Mouse (Mus musculus): ENCODE results near the gene Pld6.

The Pld6 gene

GRCm38 (mm10) chr11:59803516-59803915 lies 16.1 kb upstream of the Pld6 start:
- Histone ChIP-seq H3K4me3 (replicated peaks; ENCODE audit: low read length) (no peak overlapping the region), H3K9me3 (ENCODE audit: low read length) (no peaks in the 10 kb centered on the region), H3K36me3 (ENCODE audit: insufficient read depth, low read length) (peaks cover 95% of the 10 kb centered on the region), H3K27me3 (ENCODE audit: insufficient read depth, low read length) (no peaks in the 10 kb centered on the region), H3K4me1 (replicated peaks; ENCODE audit: low read depth, low read length) (peaks cover 64% of the 10 kb centered on the region)
- TF ChIP-seq POU5F1 (IDR thresholded peaks at IDR 0.05; ENCODE audit: borderline replicate concordance, low read length) (no peak), NANOG (IDR thresholded peaks at IDR 0.05; ENCODE audit: borderline replicate concordance, low read length) (no peak), CTCF (conservative IDR thresholded peaks at IDR 0.05; ENCODE audit: low read length) (no peak)

- Histone ChIP-seq H3K9me3 (ENCODE audit: low read length) (no peaks in the 10 kb centered on the region), H3K27me3 (ENCODE audit: insufficient read depth, low read length) (no peaks in the 10 kb centered on the region), H3K4me1 (replicated peaks; ENCODE audit: low read depth, low read length) (peaks cover 47% of the 10 kb centered on the region), H3K4me3 (replicated peaks; ENCODE audit: low read length) (no peak overlapping the region), H3K36me3 (ENCODE audit: insufficient read depth, low read length) (peaks cover 99% of the 10 kb centered on the region)
- no peak for TF ChIP-seq CTCF (conservative IDR thresholded peaks at IDR 0.05; ENCODE audit: low read length)
- no peak for TF ChIP-seq NANOG (IDR thresholded peaks at IDR 0.05; ENCODE audit: borderline replicate concordance, low read length)
- TF ChIP-seq POU5F1 (IDR thresholded peaks at IDR 0.05; ENCODE audit: borderline replicate concordance, low read length), result no peak
Measured at GRCm38 (mm10) chr11:59801881-59802280, 14.4 kb upstream of the Pld6 start.

- H3K4me1 ChIP-seq (replicated peaks; ENCODE audit: low read depth, low read length), result peaks cover 36% of the 10 kb centered on the region
- H3K9me3 ChIP-seq (ENCODE audit: low read length), result no peaks in the 10 kb centered on the region
- peaks cover 97% of the 10 kb centered on the region for H3K36me3 ChIP-seq (ENCODE audit: insufficient read depth, low read length)
- no peaks in the 10 kb centered on the region for H3K27me3 ChIP-seq (ENCODE audit: insufficient read depth, low read length)
- TF ChIP-seq CTCF (conservative IDR thresholded peaks at IDR 0.05; ENCODE audit: low read length) (peak; percentile 43), NANOG (IDR thresholded peaks at IDR 0.05; ENCODE audit: borderline replicate concordance, low read length) (no peak)
- H3K4me3 ChIP-seq (replicated peaks; ENCODE audit: low read length), result no peak overlapping the region
Measured at GRCm38 (mm10) chr11:59800412-59800811, 13.0 kb upstream of the Pld6 start.

GRCm38 (mm10) chr11:59793390-59793789 lies 5.9 kb upstream of the Pld6 start:
- no peaks in the 10 kb centered on the region for H3K9me3 ChIP-seq (ENCODE audit: low read length)
- H3K36me3 ChIP-seq (ENCODE audit: insufficient read depth, low read length), result peaks cover 73% of the 10 kb centered on the region
- no peak overlapping the region for H3K4me3 ChIP-seq (replicated peaks; ENCODE audit: low read length)
- TF ChIP-seq POU5F1 (IDR thresholded peaks at IDR 0.05; ENCODE audit: borderline replicate concordance, low read length) (no peak), CTCF (conservative IDR thresholded peaks at IDR 0.05; ENCODE audit: low read length) (no peak), NANOG (IDR thresholded peaks at IDR 0.05; ENCODE audit: borderline replicate concordance, low read length) (no peak)
- H3K27me3 ChIP-seq (ENCODE audit: insufficient read depth, low read length), result no peaks in the 10 kb centered on the region
- H3K4me1 ChIP-seq (replicated peaks; ENCODE audit: low read depth, low read length), result peaks cover 20% of the 10 kb centered on the region

DNA sequence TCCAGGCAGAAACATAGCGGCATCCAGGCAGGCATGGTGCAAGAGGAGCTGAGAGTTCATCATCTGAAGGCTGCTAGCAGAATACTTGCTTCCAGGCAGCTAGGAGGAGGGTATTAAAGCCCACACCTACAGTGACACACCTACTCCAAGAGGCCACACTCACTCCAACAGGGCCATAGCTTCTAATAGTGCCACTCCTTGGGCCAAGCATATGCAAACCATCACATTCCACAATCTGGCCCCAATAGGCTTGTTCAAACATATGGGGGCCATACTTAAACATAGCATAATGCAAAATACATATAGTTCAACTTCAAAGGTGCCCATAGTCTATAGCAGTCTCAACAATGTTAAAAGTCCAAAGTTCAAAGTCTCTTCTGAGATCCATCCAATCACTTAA lies 1.9 kb upstream of the Pld6 start:
- H3K27me3 ChIP-seq (ENCODE audit: insufficient read depth, low read length), result peaks cover 10% of the 10 kb centered on the region
- TF ChIP-seq POU5F1 (IDR thresholded peaks at IDR 0.05; ENCODE audit: borderline replicate concordance, low read length), result no peak
- TF ChIP-seq NANOG (IDR thresholded peaks at IDR 0.05; ENCODE audit: borderline replicate concordance, low read length), result no peak
- no peak for TF ChIP-seq CTCF (conservative IDR thresholded peaks at IDR 0.05; ENCODE audit: low read length)
- H3K4me3 ChIP-seq (replicated peaks; ENCODE audit: low read length), result no peak overlapping the region
- peaks cover 45% of the 10 kb centered on the region for H3K36me3 ChIP-seq (ENCODE audit: insufficient read depth, low read length)
- peaks cover 21% of the 10 kb centered on the region for H3K4me1 ChIP-seq (replicated peaks; ENCODE audit: low read depth, low read length)
- H3K9me3 ChIP-seq (ENCODE audit: low read length), result no peaks in the 10 kb centered on the region

GRCm38 (mm10) chr11:59786444-59787198 lies 824 bp downstream of the Pld6 start:
- Histone ChIP-seq H3K9me3 (ENCODE audit: low read length) (no peaks in the 10 kb centered on the region), H3K4me3 (replicated peaks; ENCODE audit: low read length) (peak overlapping the region; percentile 85), H3K27me3 (ENCODE audit: insufficient read depth, low read length) (peaks cover 10% of the 10 kb centered on the region), H3K36me3 (ENCODE audit: insufficient read depth, low read length) (peaks cover 31% of the 10 kb centered on the region), H3K4me1 (replicated peaks; ENCODE audit: low read depth, low read length) (peaks cover 21% of the 10 kb centered on the region)
- TF ChIP-seq CTCF (conservative IDR thresholded peaks at IDR 0.05; ENCODE audit: low read length), result no peak
- TF ChIP-seq NANOG (IDR thresholded peaks at IDR 0.05; ENCODE audit: borderline replicate concordance, low read length), result no peak
- TF ChIP-seq POU5F1 (IDR thresholded peaks at IDR 0.05; ENCODE audit: borderline replicate concordance, low read length), result no peak

- TF ChIP-seq CTCF (conservative IDR thresholded peaks at IDR 0.05; ENCODE audit: low read length), result no peak
- TF ChIP-seq NANOG (IDR thresholded peaks at IDR 0.05; ENCODE audit: borderline replicate concordance, low read length), result no peak
- TF ChIP-seq POU5F1 (IDR thresholded peaks at IDR 0.05; ENCODE audit: borderline replicate concordance, low read length), result no peak
- H3K9me3 ChIP-seq (ENCODE audit: low read length), result no peaks in the 10 kb centered on the region
Measured at GRCm38 (mm10) chr11:59783591-59783990, 3.9 kb downstream of the Pld6 start.

DNA sequence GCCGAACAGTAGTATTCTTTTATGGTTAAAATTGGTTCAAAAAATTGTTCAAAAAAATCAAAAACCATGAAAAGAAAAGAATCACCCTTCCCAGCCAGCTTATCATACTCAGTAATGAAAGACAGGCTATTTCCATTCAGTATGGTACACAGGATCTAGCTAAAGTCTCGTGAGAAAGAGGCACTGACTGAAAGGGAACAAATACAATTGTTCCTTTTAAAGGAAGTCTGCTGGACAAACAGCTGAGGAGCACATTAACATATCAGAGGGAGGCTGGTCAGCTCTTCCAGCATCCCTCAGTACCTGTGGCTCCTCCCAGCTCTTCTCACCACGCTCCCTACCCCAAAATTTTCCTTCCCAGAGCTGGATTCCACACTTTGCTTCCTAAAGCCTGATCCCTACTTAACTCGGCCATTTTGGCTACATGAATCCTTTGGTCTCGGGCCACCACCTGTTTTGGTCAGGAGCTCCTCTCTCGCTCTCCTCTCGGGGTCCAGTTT lies 5.3 kb downstream of the Pld6 start:
- Histone ChIP-seq H3K9me3 (ENCODE audit: low read length) (no peaks in the 10 kb centered on the region), H3K4me3 (replicated peaks; ENCODE audit: low read length) (no peak overlapping the region), H3K27me3 (ENCODE audit: insufficient read depth, low read length) (peaks cover 10% of the 10 kb centered on the region), H3K36me3 (ENCODE audit: insufficient read depth, low read length) (peaks cover 28% of the 10 kb centered on the region), H3K4me1 (replicated peaks; ENCODE audit: low read depth, low read length) (peaks cover 32% of the 10 kb centered on the region)
- TF ChIP-seq CTCF (conservative IDR thresholded peaks at IDR 0.05; ENCODE audit: low read length), result no peak
- no peak for TF ChIP-seq NANOG (IDR thresholded peaks at IDR 0.05; ENCODE audit: borderline replicate concordance, low read length)
- TF ChIP-seq POU5F1 (IDR thresholded peaks at IDR 0.05; ENCODE audit: borderline replicate concordance, low read length), result no peak

More at GRCm38 (mm10) chr11:59783591-59783990, 3.9 kb downstream of the Pld6 start:
- Histone ChIP-seq H3K4me1 (replicated peaks; ENCODE audit: low read depth, low read length) (peaks cover 32% of the 10 kb centered on the region), H3K36me3 (ENCODE audit: insufficient read depth, low read length) (peaks cover 24% of the 10 kb centered on the region), H3K27me3 (ENCODE audit: insufficient read depth, low read length) (peaks cover 10% of the 10 kb centered on the region), H3K4me3 (replicated peaks; ENCODE audit: low read length) (no peak overlapping the region)

Data from E14TG2a.4 (cell line).